Mouse (Mus musculus) ZHBTc4 (cell line): ENCODE measurements around the gene Ccdc187.

Experiments
- DNase-seq: peaks from one replicate; pipeline ENCODE4 v3.0.0-alpha.2; 2011; ENCODE audit warnings: low read depth, low spot score

The Ccdc187 gene

GRCm38 (mm10) chr2:26223961-26224360 is 70.4 kb downstream of the Ccdc187 start:
- no peak for DNase-seq

- no peak for DNase-seq
Observed at GRCm38 (mm10) chr2:26214526-26214925, 79.8 kb downstream of the Ccdc187 start.

GRCm38 (mm10) chr2:26209566-26209965 is 84.8 kb downstream of the Ccdc187 start:
- no peak for DNase-seq

- peak; percentile 88 for DNase-seq
Observed at GRCm38 (mm10) chr2:26208126-26208789, 86.1 kb downstream of the Ccdc187 start, which contains the start of gene Lhx3. Gene Lhx3 (minus strand): TSS chr2:26208289.

- DNase-seq, result no peak
Observed at GRCm38 (mm10) chr2:26207559-26207958, 86.8 kb downstream of the Ccdc187 start.

- DNase-seq, result no peak
Observed at GRCm38 (mm10) chr2:26205761-26206160, 88.6 kb downstream of the Ccdc187 start.

- DNase-seq, result peak; percentile 58
Observed at GRCm38 (mm10) chr2:26205126-26205525, 89.2 kb downstream of the Ccdc187 start.

- DNase-seq, result peak; percentile 68
Observed at GRCm38 (mm10) chr2:26202849-26203475, 91.4 kb downstream of the Ccdc187 start.

GRCm38 (mm10) chr2:26201926-26202848 is 92.2 kb downstream of the Ccdc187 start:
- DNase-seq, result peak; percentile 48

- DNase-seq, result peak; percentile 26
Observed at GRCm38 (mm10) chr2:26198488-26198887, 95.9 kb downstream of the Ccdc187 start.

GRCm38 (mm10) chr2:26194552-26195339 is 99.6 kb downstream of the Ccdc187 start:
- DNase-seq, result no peak
